ENCODE assay signal across 8 mouse cellular contexts in the genomic region with DNA sequence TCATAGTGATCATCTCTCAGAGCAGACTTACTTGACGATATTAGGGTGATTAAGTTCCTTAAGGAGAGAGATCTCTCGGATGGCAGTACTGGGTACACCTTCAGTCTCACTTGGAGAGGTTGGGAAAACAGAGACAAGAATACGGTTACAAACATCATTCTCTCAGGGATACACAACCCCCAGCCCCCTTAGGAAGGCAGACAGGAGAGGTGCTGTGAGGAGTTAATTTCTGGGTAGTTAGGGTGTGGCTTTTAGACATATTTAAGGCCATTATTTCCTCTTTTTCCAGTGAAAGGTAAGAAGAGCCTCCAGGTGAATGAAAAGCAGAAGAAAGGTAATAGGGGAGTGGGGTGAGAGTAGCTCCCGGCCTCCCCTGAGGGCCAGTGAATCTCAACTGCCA. TPM values are rescaled to one million over a fixed set of nuclear protein-coding genes. Genes with fewer than 3 reads are reported as not detected.
DNase-seq lines count a peak whose midpoint lies in the region; ATAC-seq and TF ChIP-seq lines count a peak whose summit lies in the region.

A gene (plus strand): TSS at position 301 of the 400 bp plus-strand sequence.

- no peaks in the 10 kb centered on the region for H3K36me3 ChIP-seq in kidney, adult 2 months (ENCODE audit: control insufficient read depth, insufficient read depth, low read length)
- no peaks in the 10 kb centered on the region for H3K36me3 ChIP-seq in hindbrain, embryonic 15.5 days
- no peaks in the 10 kb centered on the region for H3K36me3 ChIP-seq in midbrain, embryonic 15.5 days (replicated peaks)

- WGBS in kidney, adult 2 months = 31% methylated on average over 4 of the region's 4 CpGs
- 30% methylated on average over 4 of the region's 4 CpGs for WGBS in hindbrain, embryonic 15.5 days
- WGBS in midbrain, embryonic 15.5 days = 25% methylated on average over 4 of the region's 4 CpGs

- peak within 1 kb of the TSS; percentile 95 for H3K4me2 ChIP-seq in hindbrain, embryonic 15.5 days
- peak within 1 kb of the TSS; percentile 84 for H3K4me2 ChIP-seq in midbrain, embryonic 15.5 days

- no peak for TF ChIP-seq POLR2A in kidney, adult 2 months (IDR thresholded peaks at IDR 0.05; ENCODE audit: low read depth, low read length)

- no peaks in the 10 kb centered on the region for H3K9me3 ChIP-seq in hindbrain, embryonic 15.5 days
- H3K9me3 ChIP-seq in midbrain, embryonic 15.5 days = no peaks in the 10 kb centered on the region

- ATAC-seq in hindbrain, embryonic 15.5 days (ENCODE audit: low FRiP score, low read depth) = no peak
- no peak for ATAC-seq in midbrain, embryonic 15.5 days (replicated peaks)

- H3K27me3 ChIP-seq in kidney, adult 2 months (replicated peaks; ENCODE audit: control insufficient read depth, insufficient read depth, low read length) = no peaks in the 10 kb centered on the region
- 0 out of 2 replicates have a peak, but pooled peaks cover 3% of the 10 kb centered on the region for H3K27me3 ChIP-seq in hindbrain, embryonic 15.5 days
- H3K27me3 ChIP-seq in midbrain, embryonic 15.5 days (replicated peaks) = no peaks in the 10 kb centered on the region

- H3K4me3 ChIP-seq in kidney, adult 2 months (ENCODE audit: insufficient read depth, low read depth, low read length) = peak within 1 kb of the TSS; percentile 73
- peak within 1 kb of the TSS; percentile 98 for H3K4me3 ChIP-seq in brown adipose tissue, adult 24 weeks (ENCODE audit: insufficient read depth, low read depth, low read length)
- H3K4me3 ChIP-seq in hindbrain, embryonic 15.5 days = peak within 1 kb of the TSS; percentile 73
- H3K4me3 ChIP-seq in midbrain, embryonic 15.5 days = peak within 1 kb of the TSS; percentile 60

- H3K9ac ChIP-seq in hindbrain, embryonic 15.5 days = peak within 1 kb of the TSS; percentile 53
- H3K9ac ChIP-seq in midbrain, embryonic 15.5 days = peak within 1 kb of the TSS; percentile 33

- no peak for TF ChIP-seq CTCF in kidney, adult 2 months (conservative IDR thresholded peaks at IDR 0.05; ENCODE audit: insufficient read depth, insufficient read length, low read depth, low read length)

- peaks cover 4% of the 10 kb centered on the region; the same call in 1 of the 2 replicates for H3K4me1 ChIP-seq in kidney, adult 2 months (ENCODE audit: control insufficient read depth, insufficient read depth, low read length)
- H3K4me1 ChIP-seq in brown adipose tissue, adult 24 weeks (ENCODE audit: control insufficient read depth, insufficient read depth, insufficient read length, low read length) = peaks cover 6% of the 10 kb centered on the region; the same call in 1 of the 2 replicates
- H3K4me1 ChIP-seq in hindbrain, embryonic 15.5 days (replicated peaks) = peaks cover 12% of the 10 kb centered on the region
- peaks cover 12% of the 10 kb centered on the region for H3K4me1 ChIP-seq in midbrain, embryonic 15.5 days

- no peak for DNase-seq in kidney, adult 2 months
- no peak for DNase-seq in kidney, adult 8-10 months
- no peak for DNase-seq in cerebellum, adult 9-10 months
- no peak for DNase-seq in urinary bladder, postnatal 4 days (ENCODE audit: low spot score in 2 of 2)
- DNase-seq in urinary bladder, adult 2 months (ENCODE audit: low spot score) = no peak

- peak within 1 kb of the TSS; percentile 40; the same call in 1 of the 2 replicates for H3K27ac ChIP-seq in kidney, adult 2 months (ENCODE audit: insufficient read depth, low read depth, low read length)
- H3K27ac ChIP-seq in brown adipose tissue, adult 24 weeks (replicated peaks; ENCODE audit: low read depth, low read length) = peak within 1 kb of the TSS; percentile 80
- peak within 1 kb of the TSS; percentile 82 for H3K27ac ChIP-seq in hindbrain, embryonic 15.5 days (replicated peaks)
- peak within 1 kb of the TSS; percentile 60; the same call in 1 of the 2 replicates for H3K27ac ChIP-seq in midbrain, embryonic 15.5 days

RNA-seq across cellular contexts. Expression of the gene that starts here (rescaled TPM):
- polyA plus RNA-seq in kidney, adult 2 months (2012; rRNA removed) = 0.61 and 1.0 TPM in 2 replicates
- polyA plus RNA-seq in brown adipose tissue, adult 24 weeks (2012; ENCODE audit: insufficient read depth, insufficient read length, missing spikeins) = not detected in 2 replicates
- polyA plus RNA-seq in hindbrain, embryonic 15.5 days (2015; fragmentation: Nextera tagmentation; extraction: Ambion mirVana) = 0.62 and 1.1 TPM in 2 replicates
- 0.54 and 0.88 TPM in 2 replicates for polyA plus RNA-seq in midbrain, embryonic 15.5 days (2015; fragmentation: Nextera tagmentation; extraction: Ambion mirVana)
- polyA plus RNA-seq in urinary bladder, adult 2 months (2012; rRNA removed) = 0.72 and 0.95 TPM in 2 replicates
